Mouse (Mus musculus) kidney, embryonic 16.5 days (tissue): ENCODE data around the gene Olfr959. TPM values are rescaled to one million over a fixed set of nuclear protein-coding genes. Genes with fewer than 3 reads are reported as not detected.

ENCODE experiments used
- ATAC-seq: fragments of 200-750 bp; cut with Nextera tagmentation; 2 replicates; pipeline ENCODE4 v1.8.0; 2017; ENCODE audit warnings: moderate TSS enrichment; ENCODE audit not compliant: low FRiP score, low TSS enrichment
- H3K27ac ChIP-seq: fragments of 300-500 bp; sonication (generic); 2 replicates; pipeline ENCODE4 v1.5.1; 2014; ENCODE audit warnings: low read length
- H3K27me3 ChIP-seq: fragments of 300-500 bp; sonication (generic); 2 replicates; pipeline ENCODE4 v1.6.1; 2014; ENCODE audit warnings: low read length, control low read depth, mixed read lengths; ENCODE audit not compliant: insufficient read depth
- H3K36me3 ChIP-seq: fragments of 300-500 bp; sonication (generic); 2 replicates; pipeline ENCODE4 v1.6.1; 2014; ENCODE audit warnings: low read length, control low read depth, mixed read lengths; ENCODE audit not compliant: insufficient read depth
- H3K4me1 ChIP-seq: fragments of 300-500 bp; sonication (generic); 2 replicates; pipeline ENCODE4 v1.6.1; 2014; ENCODE audit warnings: low read length, control low read depth, mixed read lengths; ENCODE audit not compliant: insufficient read depth
- H3K4me2 ChIP-seq: fragments of 300-500 bp; sonication (generic); replicated peaks from 2 replicates; pipeline ENCODE4 v1.6.1; 2014; ENCODE audit warnings: low read depth, low read length
- H3K4me3 ChIP-seq: fragments of 300-500 bp; sonication (generic); 2 replicates; pipeline ENCODE4 v1.5.1; 2014; ENCODE audit warnings: mild to moderate bottlenecking, low read length
- H3K9ac ChIP-seq: fragments of 300-500 bp; sonication (generic); replicated peaks from 2 replicates; pipeline ENCODE4 v1.6.1; 2014; ENCODE audit warnings: low read length
- H3K9me3 ChIP-seq: fragments of 300-500 bp; sonication (generic); 2 replicates; pipeline ENCODE4 v1.6.1; 2016; ENCODE audit warnings: low read length, control low read depth
- WGBS: fragments of 180-500 bp; shearing (Covaris S2); extraction: QIAGEN DNeasy Blood & Tissue Kit; methylation state at CpG from one replicate; pipeline ENCODE4 v1.1.7; 2014; 5-methylcytosine and 5-hydroxymethylcytosine counted together
- polyA plus RNA-seq: library from polyadenylated mRNA; unstranded; fragments of >200 nt; fragmentation: Nextera tagmentation; extraction: Ambion mirVana; gene quantifications from 2 replicates; pipeline ENCODE4 v1.2.1, GENCODE M21; 2015

The Olfr959 gene
- polyA plus RNA-seq, 1 experiment from 2014 or later: not detected

GRCm38 (mm10) chr9:39602536-39603332, 27.4 kb upstream of the Olfr959 start:
- Histone ChIP-seq H3K27ac (no peak overlapping the region), H3K4me1 (peaks cover 12% of the 10 kb centered on the region; the same call in 1 of the 2 replicates), H3K36me3 (no peaks in the 10 kb centered on the region), H3K9me3 (no peaks in the 10 kb centered on the region), H3K27me3 (peaks cover 7% of the 10 kb centered on the region; the same call in 1 of the 2 replicates), H3K4me3 (peak overlapping the region; percentile 52), H3K4me2 (peak overlapping the region; percentile 88), H3K9ac (peak overlapping the region; percentile 50; the same call in 1 of the 2 replicates)
- WGBS: under 1% methylated on average over 19 of the region's 19 CpGs
- ATAC-seq: peak; percentile 89

- no peak for ATAC-seq
- H3K27ac ChIP-seq: no peak overlapping the region
- no peak overlapping the region for H3K9ac ChIP-seq
- H3K36me3 ChIP-seq: no peaks in the 10 kb centered on the region
- no peaks in the 10 kb centered on the region for H3K27me3 ChIP-seq
- 84% methylated on average over 5 of the region's 5 CpGs for WGBS
- no peaks in the 10 kb centered on the region for H3K9me3 ChIP-seq
- no peaks in the 10 kb centered on the region for H3K4me1 ChIP-seq
- H3K4me2 ChIP-seq: no peak overlapping the region
- H3K4me3 ChIP-seq: no peak overlapping the region
Measured at GRCm38 (mm10) chr9:39577050-39577449, 1.7 kb upstream of the Olfr959 start.

- Histone ChIP-seq H3K9ac (no peak overlapping the region), H3K4me2 (no peak overlapping the region), H3K9me3 (no peaks in the 10 kb centered on the region), H3K27me3 (no peaks in the 10 kb centered on the region), H3K4me1 (no peaks in the 10 kb centered on the region), H3K36me3 (no peaks in the 10 kb centered on the region), H3K27ac (no peak overlapping the region), H3K4me3 (no peak overlapping the region)
- no peak for ATAC-seq
Measured at GRCm38 (mm10) chr9:39558349-39558647, 17.1 kb downstream of the Olfr959 start.

GRCm38 (mm10) chr9:39557529-39558348, 17.6 kb downstream of the Olfr959 start:
- H3K27me3 ChIP-seq: no peaks in the 10 kb centered on the region
- no peak overlapping the region for H3K9ac ChIP-seq
- no peak overlapping the region for H3K27ac ChIP-seq
- no peak for ATAC-seq
- no peak overlapping the region for H3K4me2 ChIP-seq
- no peaks in the 10 kb centered on the region for H3K4me1 ChIP-seq
- 66% methylated on average over 3 of the region's 3 CpGs for WGBS
- H3K36me3 ChIP-seq: no peaks in the 10 kb centered on the region
- H3K9me3 ChIP-seq: no peaks in the 10 kb centered on the region
- H3K4me3 ChIP-seq: no peak overlapping the region

- Histone ChIP-seq H3K27me3 (no peaks in the 10 kb centered on the region), H3K9me3 (no peaks in the 10 kb centered on the region), H3K4me1 (no peaks in the 10 kb centered on the region), H3K27ac (no peak within 1 kb of the TSS), H3K4me2 (no peak within 1 kb of the TSS), H3K9ac (no peak within 1 kb of the TSS), H3K4me3 (no peak within 1 kb of the TSS), H3K36me3 (no peaks in the 10 kb centered on the region)
- 74% methylated on average over 2 of the region's 2 CpGs for WGBS
- ATAC-seq: no peak
Measured at GRCm38 (mm10) chr9:39553946-39554345, 21.4 kb downstream of the Olfr959 start, which contains the start of gene Olfr958. Gene Olfr958, minus strand, starts transcription at chr9:39554054.

GRCm38 (mm10) chr9:39550806-39551205, 24.6 kb downstream of the Olfr959 start:
- Histone ChIP-seq H3K27ac (no peak overlapping the region), H3K27me3 (no peaks in the 10 kb centered on the region), H3K36me3 (no peaks in the 10 kb centered on the region), H3K9ac (no peak overlapping the region), H3K9me3 (no peaks in the 10 kb centered on the region), H3K4me3 (no peak overlapping the region), H3K4me1 (no peaks in the 10 kb centered on the region), H3K4me2 (no peak overlapping the region)
- WGBS: 86% methylated on average over 5 of the region's 5 CpGs
- ATAC-seq: no peak

- Histone ChIP-seq H3K27me3 (no peaks in the 10 kb centered on the region), H3K4me3 (no peak overlapping the region), H3K27ac (no peak overlapping the region), H3K4me1 (no peaks in the 10 kb centered on the region), H3K4me2 (no peak overlapping the region), H3K9ac (no peak overlapping the region), H3K9me3 (no peaks in the 10 kb centered on the region), H3K36me3 (no peaks in the 10 kb centered on the region)
- 72% methylated on average over 1 of the region's 1 CpGs for WGBS
- no peak for ATAC-seq
Measured at GRCm38 (mm10) chr9:39523616-39524285, 51.6 kb downstream of the Olfr959 start.

Other genes starting within 250 kb of the Olfr959 start
- not detected in 2 replicates for gene Olfr948, start 249.5 kb downstream of the Olfr959 start, polyA plus RNA-seq
- gene Olfr951, start 188.2 kb downstream of the Olfr959 start, polyA plus RNA-seq: not detected in 2 replicates
- gene Olfr952, start 148.4 kb downstream of the Olfr959 start, polyA plus RNA-seq: not detected in 2 replicates
- gene Olfr954, start 118.9 kb downstream of the Olfr959 start, polyA plus RNA-seq: not detected in 2 replicates
- gene Olfr955, start 103.6 kb downstream of the Olfr959 start, polyA plus RNA-seq: not detected in 2 replicates
- not detected in 2 replicates for gene Olfr44, start 81.6 kb downstream of the Olfr959 start, polyA plus RNA-seq
- not detected in 2 replicates for gene Olfr957, start 59.8 kb downstream of the Olfr959 start, polyA plus RNA-seq
- not detected in 2 replicates for gene Olfr958, start 21.5 kb downstream of the Olfr959 start, polyA plus RNA-seq
- gene AW551984, start 28.8 kb upstream of the Olfr959 start, polyA plus RNA-seq: 15.5 and 16.2 TPM in 2 replicates
- gene Olfr148, start 35.1 kb upstream of the Olfr959 start, polyA plus RNA-seq: not detected in 2 replicates
- not detected in 2 replicates for gene Olfr960, start 45.8 kb upstream of the Olfr959 start, polyA plus RNA-seq
- gene Olfr961, start 69.5 kb upstream of the Olfr959 start, polyA plus RNA-seq: not detected in 2 replicates
- gene Olfr963, start 91.6 kb upstream of the Olfr959 start, polyA plus RNA-seq: not detected in 2 replicates
- not detected in 2 replicates for gene Olfr149, start 131.5 kb upstream of the Olfr959 start, polyA plus RNA-seq
- gene Olfr965, start 135.8 kb upstream of the Olfr959 start, polyA plus RNA-seq: not detected in 2 replicates
- not detected in 2 replicates for gene Olfr150, start 155.4 kb upstream of the Olfr959 start, polyA plus RNA-seq
- gene Olfr967, start 170.7 kb upstream of the Olfr959 start, polyA plus RNA-seq: not detected in 2 replicates
- gene Olfr968, start 207.7 kb upstream of the Olfr959 start, polyA plus RNA-seq: not detected in 2 replicates
- not detected in 2 replicates for gene Olfr969, start 215.4 kb upstream of the Olfr959 start, polyA plus RNA-seq
- gene Olfr970, start 233.3 kb upstream of the Olfr959 start, polyA plus RNA-seq: not detected in 2 replicates